Mouse (Mus musculus): ENCODE measurements around the gene Snx25.

DNA sequence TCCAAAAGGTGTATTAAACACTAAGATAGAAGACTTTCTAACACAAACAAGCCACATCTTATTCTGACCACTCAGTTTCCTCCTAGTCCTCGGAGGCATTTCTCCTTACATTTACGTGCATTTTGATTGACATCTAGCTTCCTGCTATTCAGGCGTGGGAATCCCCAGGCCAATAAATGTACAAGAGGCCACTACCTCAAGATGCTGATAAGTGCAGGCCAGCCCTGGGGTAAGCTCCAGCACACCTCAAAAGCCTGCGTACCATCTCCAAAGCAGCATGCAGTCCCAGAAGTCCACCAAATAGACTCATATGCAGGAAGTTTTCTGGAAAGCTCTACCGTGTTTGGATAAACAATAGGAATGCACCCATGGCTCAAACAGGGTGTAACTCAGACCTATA, 8.5 kb downstream of the Snx25 start:
- no peak for TF ChIP-seq CTCF (IDR thresholded peaks at IDR 0.05; ENCODE audit: low read depth, low read length)
- TF ChIP-seq POLR2A (IDR thresholded peaks at IDR 0.05; ENCODE audit: borderline replicate concordance, low read depth, low read length) = no peak
